Mouse (Mus musculus): ENCODE results near the gene Mcm5. TPM values are rescaled to one million over a fixed set of nuclear protein-coding genes. Genes with fewer than 3 reads are reported as not detected.

The Mcm5 gene
- total and polyA plus RNA-seq, 3 experiments = 93.3 to 302 (median 123) TPM

GRCm38 (mm10) chr8:75169363-75169762 is 60.0 kb downstream of the Mcm5 start:
- no peaks in the 10 kb centered on the region for H3K4me1 ChIP-seq (ENCODE audit: insufficient read depth, low read depth, low read length)
- DNase-seq (ENCODE audit: low spot score) (no peak), ATAC-seq (ENCODE audit: extremely low read depth, insufficient number of reproducible peaks, low FRiP score, poor library complexity, severe bottlenecking) (no peak)
- H3K9me3 ChIP-seq (replicated peaks) = no peaks in the 10 kb centered on the region
- H3K27me3 ChIP-seq (ENCODE audit: insufficient read depth, low read length) = peaks cover 9% of the 10 kb centered on the region
- no peaks in the 10 kb centered on the region for H3K36me3 ChIP-seq (replicated peaks)
- TF ChIP-seq GATA2 (IDR thresholded peaks at IDR 0.05; ENCODE audit: borderline replicate concordance, low read depth, low read length) (no peak), TAL1 (conservative IDR thresholded peaks at IDR 0.05; ENCODE audit: low read depth, low read length) (no peak), POLR2AphosphoS5 (IDR thresholded peaks at IDR 0.05; ENCODE audit: insufficient replicate concordance, low read depth, low read length) (no peak), CTCF (IDR thresholded peaks at IDR 0.05; ENCODE audit: low read depth, low read length) (no peak), GATA1 (IDR thresholded peaks at IDR 0.05; ENCODE audit: borderline replicate concordance, low read length) (no peak)
- no peak overlapping the region for H3K4me3 ChIP-seq (ENCODE audit: low read depth, low read length)

GRCm38 (mm10) chr8:75172009-75172685 is 62.8 kb downstream of the Mcm5 start:
- Histone ChIP-seq H3K27me3 (ENCODE audit: insufficient read depth, low read length) (peaks cover 14% of the 10 kb centered on the region), H3K4me1 (ENCODE audit: insufficient read depth, low read depth, low read length) (no peaks in the 10 kb centered on the region), H3K36me3 (replicated peaks) (no peaks in the 10 kb centered on the region), H3K4me3 (ENCODE audit: low read depth, low read length) (no peak overlapping the region), H3K9me3 (replicated peaks) (no peaks in the 10 kb centered on the region)
- TF ChIP-seq POLR2AphosphoS5 (IDR thresholded peaks at IDR 0.05; ENCODE audit: insufficient replicate concordance, low read depth, low read length) = no peak
- no peak for TF ChIP-seq GATA2 (IDR thresholded peaks at IDR 0.05; ENCODE audit: borderline replicate concordance, low read depth, low read length)
- TF ChIP-seq TAL1 (conservative IDR thresholded peaks at IDR 0.05; ENCODE audit: low read depth, low read length) = no peak
- TF ChIP-seq GATA1 (IDR thresholded peaks at IDR 0.05; ENCODE audit: borderline replicate concordance, low read length) = no peak
- no peak for TF ChIP-seq CTCF (IDR thresholded peaks at IDR 0.05; ENCODE audit: low read depth, low read length)
- DNase-seq (ENCODE audit: low spot score) = no peak
- ATAC-seq (ENCODE audit: extremely low read depth, insufficient number of reproducible peaks, low FRiP score, poor library complexity, severe bottlenecking) = no peak

Other genes with a start within 250 kb of the Mcm5 start
- not detected in 2 replicates for gene Isx, start 236.4 kb upstream of the Mcm5 start, total RNA-seq (2014; fragmentation: Nextera tagmentation)
- 0.27 TPM in 1 of 2 replicates, not detected in the other for gene Isx, start 236.4 kb upstream of the Mcm5 start, total RNA-seq (2017)
- gene Isx, start 236.4 kb upstream of the Mcm5 start, polyA plus RNA-seq (2012) = not detected in 2 replicates
- 52.1 and 67.0 TPM in 2 replicates for gene Hmgxb4, start 116.2 kb upstream of the Mcm5 start, total RNA-seq (2014; fragmentation: Nextera tagmentation)
- 38.3 and 43.5 TPM in 2 replicates for gene Hmgxb4, start 116.2 kb upstream of the Mcm5 start, total RNA-seq (2017)
- gene Hmgxb4, start 116.2 kb upstream of the Mcm5 start, polyA plus RNA-seq (2012) = 14.8 and 16.1 TPM in 2 replicates
- 42.6 and 55.8 TPM in 2 replicates for gene Tom1, start 75.9 kb upstream of the Mcm5 start, total RNA-seq (2014; fragmentation: Nextera tagmentation)
- 27.7 and 29.4 TPM in 2 replicates for gene Tom1, start 75.9 kb upstream of the Mcm5 start, total RNA-seq (2017)
- gene Tom1, start 75.9 kb upstream of the Mcm5 start, polyA plus RNA-seq (2012) = 15.4 and 17.4 TPM in 2 replicates
- 8.8 and 13.0 TPM in 2 replicates for gene Hmox1, start 15.9 kb upstream of the Mcm5 start, total RNA-seq (2014; fragmentation: Nextera tagmentation)
- 37.9 and 42.0 TPM in 2 replicates for gene Hmox1, start 15.9 kb upstream of the Mcm5 start, total RNA-seq (2017)
- gene Hmox1, start 15.9 kb upstream of the Mcm5 start, polyA plus RNA-seq (2012) = 11.2 and 14.0 TPM in 2 replicates
- gene Rasd2, start 104.4 kb downstream of the Mcm5 start, total RNA-seq (2014; fragmentation: Nextera tagmentation) = not detected in 2 replicates
- gene Rasd2, start 104.4 kb downstream of the Mcm5 start, total RNA-seq (2017) = 0.11 TPM in 1 of 2 replicates, not detected in the other
- gene Rasd2, start 104.4 kb downstream of the Mcm5 start, polyA plus RNA-seq (2012) = not detected in 2 replicates

Data from G1E (cell line).